Mouse (Mus musculus) kidney, adult 2 months (tissue): ENCODE data around the gene Ccdc106.

ENCODE experiments used
- CTCF ChIP-seq: fragments of 200-500 bp; conservative IDR thresholded peaks from 2 replicates; pipeline ENCODE4 v1.5.1; 2011; ENCODE audit warnings: low read depth, mild to moderate bottlenecking, control low read depth, low read length, moderate library complexity, mixed read lengths; ENCODE audit not compliant: insufficient read depth, insufficient read length
- POLR2A ChIP-seq: fragments of 200-500 bp; IDR thresholded peaks from one replicate; pipeline ENCODE4 v1.6.1; 2011; ENCODE audit warnings: low read depth, low read length, control low read depth

GRCm38 (mm10) chr7:5092831-5093510 is 72.6 kb downstream of the Ccdc106 start:
- TF ChIP-seq POLR2A: no peak
- TF ChIP-seq CTCF: no peak
